Mouse (Mus musculus): ENCODE results near the gene Cmtm6. TPM values are rescaled to one million over a fixed set of nuclear protein-coding genes. Genes with fewer than 3 reads are reported as not detected.
A peak's percentile ranks its signal among the peaks of the same experiment; 100 is the strongest.

The Cmtm6 gene
- polyA plus RNA-seq, 1 experiment from 2014 or later = 23.2 TPM

DNA sequence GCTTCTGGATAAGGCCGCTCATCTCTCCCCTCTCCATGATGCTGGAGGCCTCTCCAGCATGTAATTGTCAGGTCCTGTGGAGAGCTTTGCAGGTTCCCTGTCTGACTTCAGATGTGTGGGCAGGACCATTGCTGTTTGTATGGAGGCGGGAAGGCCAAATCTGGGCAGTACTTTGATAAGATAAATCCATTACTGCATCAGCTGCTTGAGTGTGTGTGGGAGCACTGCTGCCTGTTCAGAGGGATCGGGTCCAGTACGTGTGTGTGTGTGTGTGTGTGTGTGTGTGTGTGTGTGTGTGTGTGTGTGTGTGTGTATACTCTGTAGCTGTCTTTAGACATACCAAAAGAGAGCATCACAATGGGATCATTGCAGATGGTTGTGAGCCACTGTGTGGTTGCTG lies 14.2 kb downstream of the Cmtm6 start:
- H3K4me1 ChIP-seq (replicated peaks; ENCODE audit: control insufficient read depth, insufficient read depth, low read length) = no peaks in the 10 kb centered on the region
- H3K9ac ChIP-seq (replicated peaks; ENCODE audit: low read depth, low read length) = no peak overlapping the region
- H3K27me3 ChIP-seq (replicated peaks; ENCODE audit: control insufficient read depth, insufficient read depth, low read length) = no peaks in the 10 kb centered on the region
- H3K27ac ChIP-seq (ENCODE audit: low read length) = no peak overlapping the region
- H3K36me3 ChIP-seq (ENCODE audit: control insufficient read depth, insufficient read depth) = no peaks in the 10 kb centered on the region; the same call in 1 of the 2 replicates
- H3K4me2 ChIP-seq (ENCODE audit: low read length) = no peak overlapping the region
- no peak for ATAC-seq
- WGBS = 97% methylated on average over 4 of the region's 4 CpGs
- no peaks in the 10 kb centered on the region for H3K9me3 ChIP-seq (ENCODE audit: control insufficient read depth, low read length)
- no peak overlapping the region for H3K4me3 ChIP-seq (replicated peaks; ENCODE audit: low read length)

DNA sequence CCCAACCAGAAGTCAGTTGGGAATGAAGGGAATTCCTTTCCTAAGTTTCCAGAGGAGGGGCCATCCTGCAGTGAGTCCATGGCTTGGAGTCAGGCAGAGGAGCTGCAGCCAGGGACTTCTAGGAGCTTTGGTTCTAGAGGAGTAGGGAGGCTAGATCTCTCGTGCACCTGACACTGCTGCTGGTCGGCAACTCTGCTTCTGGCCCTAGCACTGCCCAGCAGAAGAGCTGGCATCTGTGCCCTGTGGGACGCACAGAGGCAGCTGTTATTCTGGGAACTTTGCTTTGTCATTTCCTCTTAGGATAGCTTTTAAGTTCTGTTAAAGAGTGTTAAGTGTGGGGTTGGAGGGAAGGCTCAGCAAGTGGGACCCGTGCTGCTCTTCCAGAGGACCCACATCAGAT lies 14.7 kb downstream of the Cmtm6 start:
- Histone ChIP-seq H3K27me3 (replicated peaks; ENCODE audit: control insufficient read depth, insufficient read depth, low read length) (no peaks in the 10 kb centered on the region), H3K9me3 (ENCODE audit: control insufficient read depth, low read length) (no peaks in the 10 kb centered on the region), H3K4me2 (ENCODE audit: low read length) (no peak overlapping the region), H3K9ac (replicated peaks; ENCODE audit: low read depth, low read length) (no peak overlapping the region), H3K4me3 (replicated peaks; ENCODE audit: low read length) (no peak overlapping the region), H3K36me3 (ENCODE audit: control insufficient read depth, insufficient read depth) (no peaks in the 10 kb centered on the region; the same call in 1 of the 2 replicates), H3K27ac (ENCODE audit: low read length) (no peak overlapping the region), H3K4me1 (replicated peaks; ENCODE audit: control insufficient read depth, insufficient read depth, low read length) (no peaks in the 10 kb centered on the region)
- 88% methylated on average over 4 of the region's 4 CpGs for WGBS
- no peak for ATAC-seq

DNA sequence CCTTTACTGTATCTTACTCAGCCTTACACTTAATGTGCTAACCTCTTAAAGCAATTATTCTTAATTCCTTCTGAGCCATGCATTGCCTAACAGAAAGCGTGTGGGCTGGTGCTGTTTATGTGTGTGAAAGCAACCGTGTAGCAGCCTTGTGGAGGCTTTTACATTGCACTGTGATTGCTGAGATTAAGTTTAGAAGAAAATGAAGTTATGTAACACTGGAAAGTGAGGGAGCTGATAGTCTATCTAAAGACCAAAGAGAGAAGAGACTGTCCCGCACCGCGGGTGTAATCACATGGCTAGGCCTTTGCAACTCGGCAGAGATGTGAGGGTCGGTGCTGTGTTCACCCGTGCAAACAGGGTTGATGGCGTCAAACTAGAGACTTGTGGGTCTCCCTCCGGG lies 16.1 kb downstream of the Cmtm6 start:
- H3K27me3 ChIP-seq (replicated peaks; ENCODE audit: control insufficient read depth, insufficient read depth, low read length) = no peaks in the 10 kb centered on the region
- no peak overlapping the region for H3K27ac ChIP-seq (ENCODE audit: low read length)
- H3K4me1 ChIP-seq (replicated peaks; ENCODE audit: control insufficient read depth, insufficient read depth, low read length) = no peaks in the 10 kb centered on the region
- WGBS = 89% methylated on average over 10 of the region's 10 CpGs
- no peaks in the 10 kb centered on the region for H3K9me3 ChIP-seq (ENCODE audit: control insufficient read depth, low read length)
- no peak overlapping the region for H3K9ac ChIP-seq (replicated peaks; ENCODE audit: low read depth, low read length)
- H3K4me2 ChIP-seq (ENCODE audit: low read length) = no peak overlapping the region
- no peak overlapping the region for H3K4me3 ChIP-seq (replicated peaks; ENCODE audit: low read length)
- no peak for ATAC-seq
- H3K36me3 ChIP-seq (ENCODE audit: control insufficient read depth, insufficient read depth) = no peaks in the 10 kb centered on the region; the same call in 1 of the 2 replicates

DNA sequence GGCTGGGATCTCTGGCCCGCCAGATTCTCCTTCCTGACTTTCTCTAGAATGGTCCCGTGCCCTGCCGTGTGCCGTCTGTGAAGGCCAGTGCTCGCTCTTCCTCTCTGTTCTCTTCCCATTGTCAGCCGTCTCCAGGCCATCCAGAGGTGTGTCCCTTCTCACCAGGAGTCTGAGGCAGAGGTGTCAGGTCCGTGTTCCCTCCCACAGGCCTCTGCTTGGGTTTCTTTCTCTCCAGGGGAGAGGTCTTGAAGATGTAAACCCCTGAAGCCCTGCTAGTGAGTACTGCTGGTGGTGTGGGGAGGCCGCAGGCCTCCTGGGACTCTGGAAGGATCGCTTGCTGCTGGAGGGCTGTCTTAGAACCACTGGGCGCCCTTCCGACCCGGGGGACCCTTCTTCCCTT lies 16.6 kb downstream of the Cmtm6 start:
- no peak overlapping the region for H3K9ac ChIP-seq (replicated peaks; ENCODE audit: low read depth, low read length)
- 92% methylated on average over 12 of the region's 12 CpGs for WGBS
- no peak overlapping the region for H3K4me2 ChIP-seq (ENCODE audit: low read length)
- H3K27ac ChIP-seq (ENCODE audit: low read length) = no peak overlapping the region
- H3K9me3 ChIP-seq (ENCODE audit: control insufficient read depth, low read length) = no peaks in the 10 kb centered on the region
- H3K27me3 ChIP-seq (replicated peaks; ENCODE audit: control insufficient read depth, insufficient read depth, low read length) = no peaks in the 10 kb centered on the region
- H3K4me3 ChIP-seq (replicated peaks; ENCODE audit: low read length) = no peak overlapping the region
- H3K36me3 ChIP-seq (ENCODE audit: control insufficient read depth, insufficient read depth) = no peaks in the 10 kb centered on the region; the same call in 1 of the 2 replicates
- no peak for ATAC-seq
- peaks cover under 1% of the 10 kb centered on the region; the same call in 1 of the 2 replicates for H3K4me1 ChIP-seq (replicated peaks; ENCODE audit: control insufficient read depth, insufficient read depth, low read length)

DNA sequence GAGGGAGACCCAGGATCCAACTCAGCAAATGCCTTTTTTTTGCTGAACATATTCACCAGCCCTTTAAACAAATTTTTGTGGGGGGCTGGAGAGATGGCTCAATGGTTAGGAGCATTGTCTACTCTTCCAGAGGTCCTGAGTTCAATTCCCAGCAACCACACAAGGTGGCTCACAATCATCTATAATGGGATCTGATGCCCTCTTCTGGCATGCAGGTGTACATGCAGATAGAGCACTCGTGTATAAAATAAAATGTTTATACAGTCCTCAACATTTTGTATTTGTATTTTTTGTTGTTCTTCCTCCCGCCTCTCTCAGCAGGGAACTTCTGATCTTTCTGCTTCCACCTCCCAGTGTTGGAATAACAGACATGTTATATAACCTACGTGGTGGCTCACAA lies 20.7 kb downstream of the Cmtm6 start:
- peaks cover 7% of the 10 kb centered on the region for H3K4me1 ChIP-seq (replicated peaks; ENCODE audit: control insufficient read depth, insufficient read depth, low read length)
- 88% methylated on average over 3 of the region's 3 CpGs for WGBS
- H3K36me3 ChIP-seq (ENCODE audit: control insufficient read depth, insufficient read depth) = no peaks in the 10 kb centered on the region; the same call in 1 of the 2 replicates
- H3K27me3 ChIP-seq (replicated peaks; ENCODE audit: control insufficient read depth, insufficient read depth, low read length) = no peaks in the 10 kb centered on the region
- ATAC-seq = no peak
- no peak overlapping the region for H3K4me2 ChIP-seq (ENCODE audit: low read length)
- H3K9ac ChIP-seq (replicated peaks; ENCODE audit: low read depth, low read length) = no peak overlapping the region
- no peaks in the 10 kb centered on the region for H3K9me3 ChIP-seq (ENCODE audit: control insufficient read depth, low read length)
- H3K27ac ChIP-seq (ENCODE audit: low read length) = no peak overlapping the region
- H3K4me3 ChIP-seq (replicated peaks; ENCODE audit: low read length) = no peak overlapping the region

DNA sequence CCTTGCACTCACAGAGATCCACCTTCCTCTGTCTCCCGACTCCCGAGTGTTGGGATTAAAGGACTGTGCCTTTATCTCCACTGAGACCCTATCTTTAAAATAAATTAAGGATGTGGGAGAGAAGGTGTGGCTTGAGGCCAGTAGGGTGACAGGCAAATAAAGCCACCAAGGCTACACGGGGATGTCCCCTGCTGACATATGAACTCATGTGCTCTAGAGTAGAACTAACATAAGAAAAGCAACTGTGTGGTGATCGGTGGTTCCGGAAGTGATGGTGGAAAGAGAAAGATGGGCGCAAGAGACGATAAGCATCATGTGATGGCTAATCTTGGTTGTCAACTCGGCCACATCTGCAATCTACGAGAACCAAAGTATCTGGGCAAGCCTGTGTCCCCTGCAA lies 21.4 kb downstream of the Cmtm6 start:
- Histone ChIP-seq H3K4me3 (replicated peaks; ENCODE audit: low read length) (no peak overlapping the region), H3K9ac (replicated peaks; ENCODE audit: low read depth, low read length) (0 out of 2 replicates have a peak overlapping the region, but pooled peaks have one; percentile 16)
- 76% methylated on average over 9 of the region's 9 CpGs for WGBS

DNA sequence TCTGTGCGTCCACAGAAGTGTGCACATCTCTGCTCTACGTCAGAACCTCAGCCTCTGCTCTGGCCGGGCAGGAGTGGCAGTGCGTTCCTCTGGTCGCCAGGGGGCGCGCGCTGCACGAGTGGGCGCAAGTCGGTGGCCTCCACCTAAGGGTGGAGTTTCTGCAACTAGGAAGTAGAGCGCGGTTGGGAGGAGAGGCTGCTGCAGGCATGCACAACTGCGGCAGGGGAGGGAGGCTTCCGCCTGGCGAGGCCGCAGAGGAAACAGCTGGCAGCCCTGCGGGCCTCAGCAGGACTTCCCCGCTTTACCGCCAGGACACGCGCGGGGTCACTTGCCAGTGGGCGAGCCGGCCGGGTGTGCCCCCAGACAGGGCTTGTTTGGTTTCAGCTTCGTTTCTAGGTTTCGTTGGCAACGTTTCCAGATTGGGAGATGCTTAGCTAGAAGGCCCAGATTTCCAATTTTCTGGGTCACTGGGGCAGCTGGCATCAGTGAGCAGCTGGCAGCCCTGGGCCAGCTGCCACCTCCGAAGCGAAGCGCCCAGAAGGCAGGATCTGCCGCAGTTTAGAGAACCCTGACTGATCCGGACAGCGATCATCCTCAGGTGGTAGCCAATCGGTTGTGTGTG lies 22.1 kb downstream of the Cmtm6 start:
- Histone ChIP-seq H3K27ac (ENCODE audit: low read length) (0 out of 2 replicates have a peak overlapping the region, but pooled peaks have one; percentile 38), H3K27me3 (replicated peaks; ENCODE audit: control insufficient read depth, insufficient read depth, low read length) (no peaks in the 10 kb centered on the region), H3K4me1 (replicated peaks; ENCODE audit: control insufficient read depth, insufficient read depth, low read length) (peaks cover 7% of the 10 kb centered on the region), H3K4me2 (ENCODE audit: low read length) (peak overlapping the region; percentile 59), H3K9me3 (ENCODE audit: control insufficient read depth, low read length) (no peaks in the 10 kb centered on the region), H3K9ac (replicated peaks; ENCODE audit: low read depth, low read length) (peak overlapping the region; percentile 54), H3K4me3 (replicated peaks; ENCODE audit: low read length) (peak overlapping the region; percentile 45), H3K36me3 (ENCODE audit: control insufficient read depth, insufficient read depth) (no peaks in the 10 kb centered on the region)
- 4% methylated on average over 36 of the region's 36 CpGs for WGBS
- ATAC-seq = peak; percentile 87

More for the DNA sequence above, 21.4 kb downstream of the Cmtm6 start:
- Histone ChIP-seq H3K4me1 (replicated peaks; ENCODE audit: control insufficient read depth, insufficient read depth, low read length) (peaks cover 7% of the 10 kb centered on the region), H3K9me3 (ENCODE audit: control insufficient read depth, low read length) (no peaks in the 10 kb centered on the region), H3K27me3 (replicated peaks; ENCODE audit: control insufficient read depth, insufficient read depth, low read length) (no peaks in the 10 kb centered on the region), H3K36me3 (ENCODE audit: control insufficient read depth, insufficient read depth) (no peaks in the 10 kb centered on the region), H3K4me2 (ENCODE audit: low read length) (peak overlapping the region; percentile 59), H3K27ac (ENCODE audit: low read length) (no peak overlapping the region)
- no peak for ATAC-seq

DNA sequence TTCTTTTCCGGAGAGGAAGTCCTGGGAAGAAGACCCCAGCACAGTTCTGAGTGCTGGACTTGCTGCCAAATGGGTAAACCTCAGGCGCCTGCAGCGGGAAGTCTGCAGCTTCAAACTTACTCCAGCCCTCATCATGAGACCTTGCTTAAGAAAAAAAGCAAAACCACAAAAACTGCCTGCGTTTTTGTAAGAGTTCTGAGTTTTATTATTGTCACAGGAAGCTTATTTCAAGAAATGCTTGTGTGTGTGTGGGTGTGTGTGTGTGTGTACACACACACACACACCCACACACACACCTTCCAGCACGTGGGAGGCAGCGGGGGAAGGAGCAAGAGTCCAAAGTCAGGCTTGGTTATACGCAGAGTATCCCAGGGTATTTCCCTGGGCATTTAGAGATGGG lies 27.4 kb downstream of the Cmtm6 start:
- no peak for ATAC-seq
- H3K9ac ChIP-seq (replicated peaks; ENCODE audit: low read depth, low read length) = no peak overlapping the region
- peaks cover 3% of the 10 kb centered on the region; the same call in 1 of the 2 replicates for H3K4me1 ChIP-seq (replicated peaks; ENCODE audit: control insufficient read depth, insufficient read depth, low read length)
- no peak overlapping the region for H3K4me2 ChIP-seq (ENCODE audit: low read length)
- 90% methylated on average over 7 of the region's 7 CpGs for WGBS
- H3K4me3 ChIP-seq (replicated peaks; ENCODE audit: low read length) = no peak overlapping the region
- H3K27me3 ChIP-seq (replicated peaks; ENCODE audit: control insufficient read depth, insufficient read depth, low read length) = no peaks in the 10 kb centered on the region
- no peak overlapping the region for H3K27ac ChIP-seq (ENCODE audit: low read length)
- no peaks in the 10 kb centered on the region for H3K36me3 ChIP-seq (ENCODE audit: control insufficient read depth, insufficient read depth)
- no peaks in the 10 kb centered on the region for H3K9me3 ChIP-seq (ENCODE audit: control insufficient read depth, low read length)

DNA sequence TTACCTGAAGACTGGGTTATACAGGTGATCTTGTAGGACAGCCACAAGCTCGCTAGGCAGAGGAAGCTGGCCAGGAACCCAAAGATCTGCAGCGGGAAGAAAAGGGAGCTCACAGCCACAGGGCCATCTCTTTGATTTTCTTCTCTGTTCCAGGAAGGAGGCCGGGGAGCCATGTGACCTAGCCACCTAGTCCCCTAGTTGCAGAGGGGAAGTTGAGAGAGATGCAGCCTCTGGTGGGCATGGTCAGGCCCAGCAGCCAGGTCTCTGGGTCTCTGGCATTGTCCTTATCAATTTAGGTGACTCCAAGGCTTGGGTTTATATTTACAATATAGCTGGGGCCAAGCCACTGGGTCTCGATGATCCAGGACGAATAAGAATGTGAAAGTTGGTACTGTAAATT lies 27.9 kb downstream of the Cmtm6 start:
- Histone ChIP-seq H3K9ac (replicated peaks; ENCODE audit: low read depth, low read length) (no peak overlapping the region), H3K4me3 (replicated peaks; ENCODE audit: low read length) (no peak overlapping the region), H3K27me3 (replicated peaks; ENCODE audit: control insufficient read depth, insufficient read depth, low read length) (no peaks in the 10 kb centered on the region), H3K27ac (ENCODE audit: low read length) (no peak overlapping the region), H3K4me2 (ENCODE audit: low read length) (no peak overlapping the region), H3K9me3 (ENCODE audit: control insufficient read depth, low read length) (no peaks in the 10 kb centered on the region), H3K36me3 (ENCODE audit: control insufficient read depth, insufficient read depth) (no peaks in the 10 kb centered on the region), H3K4me1 (replicated peaks; ENCODE audit: control insufficient read depth, insufficient read depth, low read length) (peaks cover 3% of the 10 kb centered on the region; the same call in 1 of the 2 replicates)
- no peak for ATAC-seq
- WGBS = 86% methylated on average over 5 of the region's 5 CpGs
